In the genomic region with DNA sequence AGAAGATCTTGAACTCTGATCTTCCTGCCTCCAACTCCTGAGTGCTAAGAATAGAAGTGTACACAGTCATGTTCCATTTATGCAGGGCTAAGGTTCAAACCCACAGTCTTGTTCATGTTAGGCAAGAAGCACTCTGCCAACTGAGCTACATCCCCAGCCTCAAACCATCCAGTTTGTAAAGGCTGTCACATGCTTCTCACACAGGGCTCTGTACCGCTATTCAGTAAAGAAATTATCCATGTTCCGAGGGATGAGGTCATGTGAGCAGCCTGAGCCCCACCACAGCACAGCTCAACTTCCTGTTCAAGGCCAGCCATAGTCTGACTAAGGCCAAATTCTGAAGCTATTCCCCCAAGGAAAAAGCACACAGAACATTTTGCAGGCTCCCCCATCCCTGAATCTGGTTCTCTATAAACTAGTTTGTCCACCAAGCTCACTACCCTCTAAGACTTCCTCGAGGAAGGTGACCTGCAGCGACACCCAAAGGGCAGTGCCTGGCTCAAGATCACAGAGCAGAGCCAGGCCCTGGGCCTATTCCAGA, we compare ENCODE assay signal across 15 mouse cellular contexts. TPM values are rescaled to one million over a fixed set of nuclear protein-coding genes. Genes with fewer than 3 reads are reported as not detected.
DNase-seq lines count a peak whose midpoint lies in the region; ATAC-seq and TF ChIP-seq lines count a peak whose summit lies in the region.
"Had no signal": no experiment of that assay in that cellular context is flagged by ENCODE, and none has a peak within 500 bp of the region (broad histone marks: within the 10 kb centered on the region; RNA-seq: fewer than 3 reads in every experiment).

No protein-coding gene starts in this region.

- TF ChIP-seq CTCF in lung, embryonic 14.5 days (IDR thresholded peaks at IDR 0.05; ENCODE audit: low read depth), result no peak
- no peak for TF ChIP-seq CTCF in embryonic fibroblast, embryonic 13.5 days (IDR thresholded peaks at IDR 0.05; ENCODE audit: borderline replicate concordance, insufficient read depth, low read length)

- H3K4me2 ChIP-seq in heart, embryonic 12.5 days, result no peak overlapping the region
- H3K4me2 ChIP-seq in lung, embryonic 14.5 days, result no peak overlapping the region
- H3K4me2 ChIP-seq: forebrain, embryonic 12.5 days; intestine, embryonic 15.5 days; lung, embryonic 15.5 days; midbrain, embryonic 12.5 days; stomach, embryonic 15.5 days had no signal

- H3K4me3 ChIP-seq in heart, embryonic 12.5 days, result no peak overlapping the region
- no peak overlapping the region for H3K4me3 ChIP-seq in lung, embryonic 14.5 days (ENCODE audit: low read depth, low read length)
- H3K4me3 ChIP-seq in embryonic fibroblast, embryonic 13.5 days (ENCODE audit: insufficient read depth, low read length), result no peak overlapping the region
- H3K4me3 ChIP-seq: forebrain, embryonic 12.5 days; gastrocnemius, adult 2 months; intestine, embryonic 15.5 days; lung, embryonic 15.5 days; midbrain, embryonic 12.5 days; stomach, embryonic 15.5 days had no signal

- H3K27me3 ChIP-seq in heart, embryonic 12.5 days (replicated peaks), result no peaks in the 10 kb centered on the region
- H3K27me3 ChIP-seq in lung, embryonic 14.5 days (ENCODE audit: insufficient read depth, low read length), result no peaks in the 10 kb centered on the region
- H3K27me3 ChIP-seq: forebrain, embryonic 12.5 days; intestine, embryonic 15.5 days; lung, embryonic 15.5 days; midbrain, embryonic 12.5 days; stomach, embryonic 15.5 days had no signal

- no peak for ATAC-seq in heart, embryonic 12.5 days (ENCODE audit: insufficient number of reproducible peaks, low FRiP score)
- no peak for ATAC-seq in lung, embryonic 14.5 days (ENCODE audit: insufficient read depth)
- peak; percentile 66 for ATAC-seq in megakaryocyte progenitor cell, adult 5-6 weeks (replicated peaks; ENCODE audit: poor library complexity)
- ATAC-seq: intestine, embryonic 15.5 days had no signal

- WGBS in heart, embryonic 12.5 days, result 41% methylated on average over 4 of the region's 4 CpGs
- WGBS in lung, embryonic 14.5 days, result 39% methylated on average over 4 of the region's 4 CpGs

- DNase-seq in heart, adult 8-10 months (ENCODE audit: low spot score), result peak; percentile 28
- peak; percentile 9 for DNase-seq in lung, embryonic 14.5 days
- DNase-seq in lung, postnatal 10 days, result no peak
- DNase-seq in frontal cortex, postnatal 14 days (ENCODE audit: low spot score in 2 of 2), result no peak
- DNase-seq in frontal cortex, postnatal 10 days (ENCODE audit: low spot score in 2 of 2), result no peak
- DNase-seq: gastrocnemius, adult 2 months; right cerebral cortex, postnatal 4 days had no signal

- H3K4me1 ChIP-seq in heart, embryonic 12.5 days (replicated peaks), result peaks cover 21% of the 10 kb centered on the region
- H3K4me1 ChIP-seq in lung, embryonic 14.5 days (ENCODE audit: insufficient read depth), result no peaks in the 10 kb centered on the region
- peaks cover 7% of the 10 kb centered on the region; the same call in 1 of the 2 replicates for H3K4me1 ChIP-seq in embryonic fibroblast, embryonic 13.5 days (ENCODE audit: control insufficient read depth, insufficient read depth, low read length)
- H3K4me1 ChIP-seq: lung, embryonic 15.5 days; stomach, embryonic 15.5 days had no signal

- H3K9me3 ChIP-seq in heart, embryonic 12.5 days (replicated peaks), result no peaks in the 10 kb centered on the region
- H3K9me3 ChIP-seq in lung, embryonic 14.5 days (ENCODE audit: low read depth, low read length), result no peaks in the 10 kb centered on the region
- H3K9me3 ChIP-seq: forebrain, embryonic 12.5 days; intestine, embryonic 15.5 days; lung, embryonic 15.5 days; midbrain, embryonic 12.5 days; stomach, embryonic 15.5 days had no signal

- TF ChIP-seq POLR2A in embryonic fibroblast, embryonic 13.5 days (IDR thresholded peaks at IDR 0.05; ENCODE audit: low read depth, low read length), result no peak

- peaks cover 27% of the 10 kb centered on the region for H3K36me3 ChIP-seq in heart, embryonic 12.5 days
- H3K36me3 ChIP-seq in lung, embryonic 14.5 days (ENCODE audit: insufficient read depth), result peaks cover 21% of the 10 kb centered on the region
- H3K36me3 ChIP-seq: intestine, embryonic 15.5 days had no signal

- H3K9ac ChIP-seq in heart, embryonic 12.5 days, result no peak overlapping the region
- H3K9ac ChIP-seq in lung, embryonic 14.5 days, result no peak overlapping the region
- H3K9ac ChIP-seq: forebrain, embryonic 12.5 days; intestine, embryonic 15.5 days; lung, embryonic 15.5 days; midbrain, embryonic 12.5 days; stomach, embryonic 15.5 days had no signal

- H3K27ac ChIP-seq in heart, embryonic 12.5 days (ENCODE audit: poor library complexity, severe bottlenecking), result no peak overlapping the region
- H3K27ac ChIP-seq in lung, embryonic 14.5 days (ENCODE audit: low read depth), result no peak overlapping the region
- peak overlapping the region; percentile 12; the same call in 1 of the 2 replicates for H3K27ac ChIP-seq in embryonic fibroblast, embryonic 13.5 days (ENCODE audit: insufficient read depth, low read length)
- H3K27ac ChIP-seq: forebrain, embryonic 12.5 days; gastrocnemius, adult 2 months; intestine, embryonic 15.5 days; lung, embryonic 15.5 days; midbrain, embryonic 12.5 days; stomach, embryonic 15.5 days had no signal

RNA-seq across cellular contexts. Expression of a gene that starts 33.3 kb away (rescaled TPM):
- 10 to 100 TPM in 1 of 4 experiments, 1 to 10 TPM in 3; 7.0 to 11.4 (median 8.2) TPM for total RNA-seq in heart, adult 8-10 months (2022)
- 39.2 and 42.4 TPM in 2 replicates for polyA plus RNA-seq in heart, embryonic 12.5 days (2016; fragmentation: Nextera tagmentation; extraction: Ambion mirVana)
- 51.0 and 55.0 TPM in 2 replicates for polyA plus RNA-seq in lung, embryonic 14.5 days (2014; fragmentation: Nextera tagmentation; extraction: Ambion mirVana)
- polyA plus RNA-seq in embryonic fibroblast, embryonic 13.5 days (2011; ENCODE audit: insufficient read length, low read depth, missing spikeins), result 62.4 and 64.1 TPM in 2 replicates
- total RNA-seq in megakaryocyte progenitor cell, adult 5-6 weeks (2015), result 0.10 and 0.52 TPM in 2 replicates
- total RNA-seq in megakaryocyte progenitor cell, adult 5-6 weeks (2017), result 0.20 TPM in 1 of 2 replicates, not detected in the other

RNA-seq across cellular contexts. Expression of a gene that starts 33.5 kb away (rescaled TPM):
- 10 to 100 TPM; 22.5 to 33.7 (median 30.9) TPM for total RNA-seq in heart, adult 8-10 months (2022)
- polyA plus RNA-seq in heart, embryonic 12.5 days (2016; fragmentation: Nextera tagmentation; extraction: Ambion mirVana), result 0.97 and 1.3 TPM in 2 replicates
- polyA plus RNA-seq in lung, embryonic 14.5 days (2014; fragmentation: Nextera tagmentation; extraction: Ambion mirVana), result 1.9 and 3.0 TPM in 2 replicates
- polyA plus RNA-seq in embryonic fibroblast, embryonic 13.5 days (2011; ENCODE audit: insufficient read length, low read depth, missing spikeins), result 27.1 and 27.5 TPM in 2 replicates
- not detected in 2 replicates for total RNA-seq in megakaryocyte progenitor cell, adult 5-6 weeks (2015)
- total RNA-seq in megakaryocyte progenitor cell, adult 5-6 weeks (2017), result not detected in 2 replicates

Comparison
In these comparisons a context has a peak if more than half of its experiments do, and no peak if none do; other contexts are left out.
1. DNase-seq: peak in heart, adult 8-10 months (single experiment) and lung, embryonic 14.5 days (single experiment); none in lung, postnatal 10 days (single experiment), frontal cortex, postnatal 14 days (0 of 2) and frontal cortex, postnatal 10 days (0 of 2).